Mouse (Mus musculus) inflammation-experienced regulatory T-cells, adult 6 months (primary cell): ENCODE measurements around the gene Polg. TPM values are rescaled to one million over a fixed set of nuclear protein-coding genes. Genes with fewer than 3 reads are reported as not detected.
A peak's percentile ranks its signal among the peaks of the same experiment; 100 is the strongest.

Source experiments
- ATAC-seq: one replicate; pipeline ENCODE4 v1.8.0; 2017
- polyA plus RNA-seq, 3 experiments: library from polyadenylated mRNA; unstranded; fragments of 100-300 nt; shearing (Covaris generic); gene quantifications; one replicate each; pipeline ENCODE4 v1.2.1; 2017

Gene Polg
- polyA plus RNA-seq, 3 experiments from 2014 or later = 15.0 to 37.4 (median 27.3) TPM

- peak; percentile 12 for ATAC-seq
Measured at GRCm38 (mm10) chr7:79465461-79466044, 609 bp downstream of the Polg start.

- ATAC-seq = no peak
Measured at GRCm38 (mm10) chr7:79464776-79465420, 1.3 kb downstream of the Polg start.

GRCm38 (mm10) chr7:79463376-79464077 lies 2.6 kb downstream of the Polg start:
- no peak for ATAC-seq

- no peak for ATAC-seq
Measured at GRCm38 (mm10) chr7:79461721-79462120, 4.4 kb downstream of the Polg start.

DNA sequence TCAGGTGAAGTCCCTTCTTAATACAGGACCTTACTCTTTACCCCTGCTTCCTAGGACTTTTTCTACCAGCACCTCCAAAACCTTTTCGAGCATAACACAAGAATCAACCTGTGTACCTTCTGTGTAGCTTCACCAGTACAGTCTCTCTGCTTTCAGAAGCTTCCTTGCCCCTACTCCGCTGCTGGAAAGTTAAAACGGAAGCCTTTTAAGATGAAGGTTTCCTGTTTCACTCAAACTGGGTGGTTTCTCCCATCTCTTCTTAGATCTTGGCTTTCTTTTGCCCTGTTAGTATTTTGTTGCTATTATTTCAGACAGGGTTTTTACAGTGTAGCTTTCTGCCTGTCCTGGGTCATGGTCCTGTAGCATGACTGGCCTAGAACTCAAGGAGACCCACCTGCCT lies 18.7 kb downstream of the Polg start:
- ATAC-seq = peak; percentile 52

- no peak for ATAC-seq
Measured at GRCm38 (mm10) chr7:79447048-79447447, 19.1 kb downstream of the Polg start.

DNA sequence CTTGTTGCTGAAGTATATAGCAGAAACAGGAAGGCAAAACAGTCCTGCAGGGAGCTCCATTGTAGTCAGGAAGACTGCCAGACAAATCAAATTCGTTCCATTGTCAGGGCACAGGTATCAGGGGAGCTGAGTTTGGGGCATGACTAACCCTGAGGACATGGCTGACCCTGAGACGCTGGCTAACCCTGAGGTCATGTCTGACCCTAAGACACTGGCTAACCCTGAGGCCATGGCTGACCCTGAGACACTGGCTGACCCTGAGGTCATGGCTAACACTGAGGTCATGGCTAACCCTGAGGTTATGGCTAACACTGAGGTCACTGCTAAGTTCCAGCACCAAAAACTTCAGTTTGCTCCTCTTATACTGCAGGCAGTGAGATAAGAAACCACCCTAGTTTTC lies 26.1 kb downstream of the Polg start:
- no peak for ATAC-seq

GRCm38 (mm10) chr7:79428243-79428642 lies 37.9 kb downstream of the Polg start:
- ATAC-seq = no peak

GRCm38 (mm10) chr7:79425804-79426203 lies 40.4 kb downstream of the Polg start:
- no peak for ATAC-seq

- ATAC-seq = peak; percentile 32
Measured at GRCm38 (mm10) chr7:79422876-79423275, 43.3 kb downstream of the Polg start.

- peak; percentile 74 for ATAC-seq
Measured at GRCm38 (mm10) chr7:79419950-79420349, 46.2 kb downstream of the Polg start.

DNA sequence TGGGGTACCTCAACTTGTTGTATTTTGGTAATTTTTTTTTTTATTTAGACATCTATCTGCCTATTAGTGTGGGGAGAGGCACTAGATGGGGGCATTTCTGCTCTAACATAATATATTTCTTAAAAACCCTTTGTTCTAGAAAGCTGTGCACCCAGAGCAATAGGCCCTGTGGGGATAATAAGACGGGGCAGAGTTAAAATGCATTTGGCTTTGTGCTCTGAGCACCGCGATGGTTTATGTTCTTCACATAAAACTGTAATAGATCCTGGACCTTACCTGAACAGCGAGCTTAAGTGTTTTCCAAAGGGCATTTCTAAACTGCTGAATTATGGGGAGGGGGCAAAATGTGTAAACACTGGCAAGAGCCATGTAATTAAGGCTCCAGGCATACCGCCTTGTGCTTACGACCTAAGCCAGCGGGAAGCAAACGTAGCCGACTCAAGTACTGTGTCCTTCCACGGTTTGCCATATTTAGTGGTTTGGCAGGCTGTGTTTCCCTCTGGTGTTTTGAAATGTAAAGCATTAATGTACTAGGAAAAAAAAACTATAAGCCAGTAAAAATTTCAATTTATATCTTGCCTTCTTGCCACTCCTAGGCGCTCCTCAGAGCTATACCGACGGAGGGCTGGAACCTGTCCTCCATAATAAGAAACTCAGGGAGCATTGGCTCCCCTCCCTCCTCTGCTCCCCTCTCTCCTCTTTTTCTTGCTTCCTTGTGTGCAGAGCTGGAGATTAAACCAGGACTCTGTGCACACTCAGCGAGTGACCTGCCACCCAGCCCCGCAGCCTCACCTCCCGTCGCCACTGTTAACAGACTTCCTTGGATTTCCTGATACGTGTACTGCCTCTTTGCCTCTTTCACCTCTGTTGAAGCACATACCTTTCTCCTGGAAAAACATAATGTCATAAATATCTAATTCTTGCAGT lies 51.5 kb downstream of the Polg start:
- no peak for ATAC-seq

DNA sequence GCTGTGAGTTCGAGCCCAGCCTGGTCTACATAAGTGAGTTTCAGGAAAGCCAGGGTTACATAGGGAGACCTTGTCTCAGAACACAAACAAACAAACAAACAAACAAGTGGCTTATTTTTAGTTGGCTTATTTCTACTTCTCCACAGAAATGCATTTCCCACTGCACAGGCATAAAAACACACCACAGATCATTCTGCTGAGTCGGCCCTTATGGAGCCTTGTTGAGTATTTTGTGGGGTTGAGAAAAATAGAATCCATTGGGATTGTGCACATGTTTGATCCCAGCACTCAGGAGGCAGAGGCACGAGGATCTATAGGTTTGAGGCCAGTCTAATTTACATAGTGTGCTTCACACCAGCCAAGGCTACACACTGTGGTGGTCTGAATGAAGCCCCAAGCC lies 65.9 kb downstream of the Polg start:
- no peak for ATAC-seq

GRCm38 (mm10) chr7:79398971-79399370 lies 67.2 kb downstream of the Polg start:
- ATAC-seq = no peak

- ATAC-seq = no peak
Measured at GRCm38 (mm10) chr7:79398426-79398825, 67.7 kb downstream of the Polg start.

GRCm38 (mm10) chr7:79397446-79397963 lies 68.7 kb downstream of the Polg start:
- no peak for ATAC-seq

Other genes with a start within 250 kb of the Polg start
- gene Abhd2, start 193.2 kb downstream of the Polg start, polyA plus RNA-seq = 10 to 100 TPM; 16.0 to 35.6 (median 29.9) TPM
- not detected for gene Rlbp1, start 79.3 kb downstream of the Polg start, polyA plus RNA-seq
- 1 to 10 TPM; 3.2 to 8.4 (median 6.1) TPM for gene Fanci, start 74.4 kb downstream of the Polg start, polyA plus RNA-seq
- not detected for gene Rhcg, start 151.3 kb upstream of the Polg start, polyA plus RNA-seq
- gene Ticrr, start 193.8 kb upstream of the Polg start, polyA plus RNA-seq = 1 to 10 TPM in 2 of 3 experiments, under 1 TPM in 1; 0.95 to 3.8 (median 1.3) TPM
- gene Kif7, start 249.4 kb upstream of the Polg start, polyA plus RNA-seq = under 1 TPM; 0.20 to 0.55 (median 0.31) TPM